Mouse (Mus musculus): ENCODE data around the gene Mapkapk3.
"Not testable (repeated sequence)": the region's sequence is repeated elsewhere in the genome, so short reads cannot be mapped to it uniquely, and the experiment has no call there.

The Mapkapk3 gene

GRCm38 (mm10) chr9:107307099-107307872 is 17.6 kb upstream of the Mapkapk3 start:
- DNase-seq, result no peak

GRCm38 (mm10) chr9:107306673-107307072 is 17.0 kb upstream of the Mapkapk3 start:
- not testable (repeated sequence) for DNase-seq

GRCm38 (mm10) chr9:107305601-107306542 is 16.2 kb upstream of the Mapkapk3 start:
- no peak for DNase-seq

GRCm38 (mm10) chr9:107305012-107305411 is 15.3 kb upstream of the Mapkapk3 start:
- no peak for DNase-seq

GRCm38 (mm10) chr9:107304383-107304782 is 14.7 kb upstream of the Mapkapk3 start:
- no peak for DNase-seq

GRCm38 (mm10) chr9:107303900-107304299 is 14.2 kb upstream of the Mapkapk3 start:
- DNase-seq, result no peak

- no peak for DNase-seq
Observed at GRCm38 (mm10) chr9:107303121-107303820, 13.6 kb upstream of the Mapkapk3 start.

GRCm38 (mm10) chr9:107302592-107302991 is 12.9 kb upstream of the Mapkapk3 start:
- DNase-seq, result no peak

GRCm38 (mm10) chr9:107301554-107302331 is 12.1 kb upstream of the Mapkapk3 start:
- no peak for DNase-seq

GRCm38 (mm10) chr9:107300224-107300973 is 10.7 kb upstream of the Mapkapk3 start:
- DNase-seq, result no peak

- no peak for DNase-seq
Observed at GRCm38 (mm10) chr9:107299783-107300182, 10.1 kb upstream of the Mapkapk3 start.

GRCm38 (mm10) chr9:107298876-107299275 is 9.2 kb upstream of the Mapkapk3 start:
- no peak for DNase-seq

- no peak for DNase-seq
Observed at GRCm38 (mm10) chr9:107298059-107298780, 8.5 kb upstream of the Mapkapk3 start.

- DNase-seq, result no peak
Observed at GRCm38 (mm10) chr9:107297658-107298057, 8.0 kb upstream of the Mapkapk3 start.

- DNase-seq, result no peak
Observed at GRCm38 (mm10) chr9:107297059-107297458, 7.4 kb upstream of the Mapkapk3 start.

GRCm38 (mm10) chr9:107296501-107296965 is 6.9 kb upstream of the Mapkapk3 start:
- peak; percentile 89 for DNase-seq

GRCm38 (mm10) chr9:107296041-107296440 is 6.4 kb upstream of the Mapkapk3 start:
- DNase-seq, result no peak

- no peak for DNase-seq
Observed at GRCm38 (mm10) chr9:107296016-107296040, 6.2 kb upstream of the Mapkapk3 start, which contains the start of gene Cish. Gene Cish, plus strand, starts transcription at chr9:107296026.

- no peak for DNase-seq
Observed at GRCm38 (mm10) chr9:107295616-107296015, 5.9 kb upstream of the Mapkapk3 start.

- DNase-seq, result peak; percentile 86
Observed at GRCm38 (mm10) chr9:107294249-107294648, 4.6 kb upstream of the Mapkapk3 start.

GRCm38 (mm10) chr9:107290897-107291296 is 1.2 kb upstream of the Mapkapk3 start:
- peak; percentile 83 for DNase-seq

Measured in thymus, postnatal 25 days (tissue).